Mouse (Mus musculus) intestine, embryonic 14.5 days (tissue): ENCODE measurements at regions not wholly inside any gene's neighbourhood (a gene's known extent, or its start where the extent isn't known, plus 50 kb on each side); places are given as distances from the start of the nearest gene placed in this dataset.

Experiments
- ATAC-seq: fragments of 200-750 bp; cut with Nextera tagmentation; replicated peaks from 2 replicates; pipeline ENCODE4 v1.8.0; 2017; ENCODE audit warnings: low read depth, moderate number of reproducible peaks, moderate TSS enrichment, moderate library complexity; ENCODE audit not compliant: low FRiP score, low TSS enrichment
- DNase-seq: peaks from one replicate; pipeline ENCODE4 v3.0.0-alpha.2; 2018; ENCODE audit warnings: low spot score
- H3K27ac ChIP-seq: fragments of 300-500 bp; sonication (generic); 2 replicates; pipeline ENCODE4 v1.5.1; 2014; ENCODE audit warnings: low read depth, mild to moderate bottlenecking, control low read depth
- H3K27me3 ChIP-seq: fragments of 300-500 bp; sonication (generic); replicated peaks from 2 replicates; pipeline ENCODE4 v1.6.1; 2014; ENCODE audit warnings: low read length, control low read depth; ENCODE audit not compliant: control insufficient read depth, insufficient read depth
- H3K36me3 ChIP-seq: fragments of 300-500 bp; sonication (generic); 2 replicates; pipeline ENCODE4 v1.6.1; 2014; ENCODE audit warnings: low read length, control low read depth; ENCODE audit not compliant: control insufficient read depth, insufficient read depth
- H3K4me1 ChIP-seq: fragments of 300-500 bp; sonication (generic); replicated peaks from 2 replicates; pipeline ENCODE4 v1.6.1; 2014; ENCODE audit warnings: low read length, control low read depth, mixed read lengths; ENCODE audit not compliant: control insufficient read depth, insufficient read depth
- H3K4me2 ChIP-seq: fragments of 300-500 bp; sonication (generic); 2 replicates; pipeline ENCODE4 v1.6.1; 2014; ENCODE audit warnings: low read length
- H3K4me3 ChIP-seq: fragments of 300-500 bp; sonication (generic); 2 replicates; pipeline ENCODE4 v1.5.1; 2014; ENCODE audit warnings: low read depth, low read length, control low read depth, mixed read lengths
- H3K9ac ChIP-seq: fragments of 300-500 bp; sonication (generic); 2 replicates; pipeline ENCODE4 v1.6.1; 2014; ENCODE audit warnings: mild to moderate bottlenecking, low read length
- H3K9me3 ChIP-seq: fragments of 300-500 bp; sonication (generic); 2 replicates; pipeline ENCODE4 v1.6.1; 2016; ENCODE audit warnings: low read length, control low read depth; ENCODE audit not compliant: control insufficient read depth
- WGBS: fragments of 180-500 bp; shearing (Covaris S2); extraction: QIAGEN DNeasy Blood & Tissue Kit; methylation state at CpG from one replicate; pipeline ENCODE4 v1.1.7; 2014; 5-methylcytosine and 5-hydroxymethylcytosine counted together

DNA sequence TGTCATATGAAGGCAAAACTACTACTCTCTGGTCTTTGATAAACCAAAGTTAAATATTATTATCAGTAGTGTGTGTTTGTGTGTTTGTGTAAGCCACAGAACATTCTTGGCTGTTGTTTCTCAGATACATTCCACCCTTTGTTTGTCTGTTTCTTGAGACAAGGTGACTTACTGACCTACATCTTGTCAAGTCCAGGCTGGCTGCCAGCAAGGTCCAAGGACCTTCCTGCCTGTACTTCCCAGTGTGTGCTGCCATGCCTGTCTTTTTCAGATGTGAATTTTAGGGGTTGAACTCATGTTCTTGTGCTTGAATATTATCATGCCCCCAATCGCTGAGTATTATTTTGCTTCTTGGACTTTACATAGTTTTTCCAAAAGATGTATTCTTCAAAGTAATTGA is 235.5 kb upstream of the Fermt1 start:
- Histone ChIP-seq H3K27ac (no peak overlapping the region), H3K9ac (no peak overlapping the region), H3K27me3 (no peaks in the 10 kb centered on the region), H3K36me3 (no peaks in the 10 kb centered on the region), H3K4me1 (no peaks in the 10 kb centered on the region), H3K9me3 (no peaks in the 10 kb centered on the region), H3K4me3 (no peak overlapping the region), H3K4me2 (no peak overlapping the region)
- ATAC-seq (no peak), DNase-seq (no peak)
- 90% methylated on average over 1 of the region's 1 CpGs for WGBS

DNA sequence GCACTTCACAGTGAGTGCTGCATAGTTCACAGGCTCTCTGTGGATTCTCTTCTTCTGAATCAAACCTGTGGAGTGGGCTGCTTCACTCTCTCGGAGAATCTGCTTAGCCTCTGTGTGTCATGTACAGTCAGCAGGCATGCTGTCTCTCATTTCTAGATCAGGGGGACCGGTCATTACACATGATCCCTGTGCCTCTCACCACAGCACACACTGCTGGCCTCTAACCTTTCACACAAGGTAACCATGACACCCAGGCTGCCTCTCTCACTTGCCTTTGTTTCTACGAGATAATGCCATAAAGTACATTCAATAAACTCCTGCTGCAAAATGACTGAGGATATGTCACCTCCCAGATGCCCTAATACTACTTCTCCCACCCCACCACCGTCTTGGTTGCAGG is 237.2 kb upstream of the Fermt1 start:
- Histone ChIP-seq H3K9ac (no peak overlapping the region), H3K4me2 (no peak overlapping the region), H3K27ac (no peak overlapping the region), H3K4me1 (no peaks in the 10 kb centered on the region), H3K9me3 (no peaks in the 10 kb centered on the region), H3K4me3 (no peak overlapping the region), H3K36me3 (no peaks in the 10 kb centered on the region), H3K27me3 (no peaks in the 10 kb centered on the region)
- DNase-seq (no peak), ATAC-seq (no peak)
- 66% methylated on average over 4 of the region's 4 CpGs for WGBS

DNA sequence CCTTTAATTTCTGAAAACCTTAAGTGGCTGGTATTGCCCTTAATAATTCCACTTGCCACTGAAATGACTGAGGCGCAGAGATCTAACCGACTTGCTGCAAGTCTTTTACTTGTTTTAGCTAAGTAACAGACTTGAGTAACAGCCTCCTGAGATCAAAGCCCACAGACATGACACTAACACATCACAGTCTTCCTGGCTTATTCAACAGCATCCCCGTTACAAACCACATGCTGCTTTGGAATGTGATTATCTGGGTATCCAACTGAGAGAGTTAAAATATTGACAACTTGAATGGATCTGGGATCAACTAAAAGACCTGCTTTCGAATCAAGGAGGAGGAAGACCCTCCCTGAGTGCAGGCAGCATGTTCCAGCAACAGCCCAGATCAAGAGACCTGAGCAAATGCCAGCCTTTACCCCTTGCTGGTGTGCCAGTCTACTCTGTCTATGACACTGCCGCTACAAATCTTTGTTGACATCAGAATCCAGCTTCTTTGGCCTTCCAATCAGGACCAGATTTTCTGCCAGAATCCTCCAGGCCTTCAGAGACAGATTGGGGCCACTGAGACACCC is 258.7 kb upstream of the Fermt1 start:
- no peak overlapping the region for H3K27ac ChIP-seq
- H3K4me3 ChIP-seq: no peak overlapping the region
- H3K9ac ChIP-seq: no peak overlapping the region
- DNase-seq (no peak), ATAC-seq (no peak)
- 33% methylated on average over 5 of the region's 5 CpGs for WGBS
- no peak overlapping the region for H3K4me2 ChIP-seq
- no peaks in the 10 kb centered on the region for H3K9me3 ChIP-seq
- H3K36me3 ChIP-seq: no peaks in the 10 kb centered on the region
- no peaks in the 10 kb centered on the region for H3K27me3 ChIP-seq
- H3K4me1 ChIP-seq: no peaks in the 10 kb centered on the region

DNA sequence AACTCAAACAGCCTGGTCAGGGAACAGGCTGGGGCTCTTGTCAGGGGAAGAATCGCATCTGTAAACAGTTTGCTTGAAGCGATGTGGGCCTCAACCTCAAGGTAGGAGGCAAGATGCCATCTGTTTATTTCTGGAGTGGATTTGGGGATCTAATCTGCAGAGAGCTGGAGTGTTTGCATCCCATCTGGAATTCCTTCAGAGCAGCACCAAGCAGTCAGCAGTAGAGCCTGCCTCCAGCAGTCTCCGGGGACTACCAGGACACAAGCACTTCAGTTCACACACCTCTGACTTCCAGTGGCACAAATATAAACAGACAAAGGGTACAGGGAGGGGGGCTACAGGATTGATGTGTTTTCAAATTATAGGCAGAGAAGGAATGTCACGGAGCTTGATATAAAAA is 262.8 kb upstream of the Fermt1 start:
- Histone ChIP-seq H3K27ac (no peak overlapping the region), H3K36me3 (no peaks in the 10 kb centered on the region), H3K27me3 (no peaks in the 10 kb centered on the region), H3K4me1 (no peaks in the 10 kb centered on the region), H3K9ac (no peak overlapping the region), H3K4me3 (no peak overlapping the region), H3K9me3 (no peaks in the 10 kb centered on the region), H3K4me2 (no peak overlapping the region)
- no peak for DNase-seq
- ATAC-seq: no peak
- 30% methylated on average over 4 of the region's 4 CpGs for WGBS

DNA sequence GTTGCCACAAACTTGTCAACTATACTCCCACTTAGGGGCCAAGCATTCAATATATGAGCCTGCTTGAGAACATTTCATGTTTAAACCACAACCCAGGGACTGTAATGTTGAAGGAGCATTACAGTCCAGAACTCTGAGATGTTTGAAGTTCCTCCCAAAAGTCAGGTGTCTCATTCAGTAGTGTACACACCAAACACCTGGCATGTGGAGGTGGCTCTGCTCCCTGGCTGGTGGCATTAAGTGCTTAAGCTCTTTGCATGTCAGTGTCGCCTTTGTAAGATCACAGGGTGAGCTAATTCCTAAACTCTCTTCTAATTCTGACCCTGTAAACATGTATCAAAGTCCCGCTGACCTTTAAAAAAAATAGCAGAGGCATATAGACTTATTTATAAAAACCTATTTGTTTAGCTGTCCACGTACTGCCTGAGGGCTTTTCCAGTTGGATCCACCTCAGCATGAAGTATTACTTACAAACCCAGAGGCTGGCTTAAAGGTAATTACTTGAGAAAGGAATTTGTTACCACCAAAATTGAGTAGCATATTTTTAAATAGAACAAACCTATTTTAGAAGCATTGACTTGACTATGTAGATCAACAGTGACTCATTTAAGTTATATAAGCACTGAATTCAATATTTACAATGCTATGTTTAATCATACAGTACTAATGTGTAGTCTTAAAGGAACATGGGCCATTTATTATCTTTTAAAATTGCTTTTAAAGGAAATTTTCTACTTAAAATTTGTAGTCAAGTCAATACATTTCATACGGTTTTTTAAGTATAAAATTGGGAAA is 276.3 kb upstream of the Fermt1 start:
- no peaks in the 10 kb centered on the region for H3K9me3 ChIP-seq

DNA sequence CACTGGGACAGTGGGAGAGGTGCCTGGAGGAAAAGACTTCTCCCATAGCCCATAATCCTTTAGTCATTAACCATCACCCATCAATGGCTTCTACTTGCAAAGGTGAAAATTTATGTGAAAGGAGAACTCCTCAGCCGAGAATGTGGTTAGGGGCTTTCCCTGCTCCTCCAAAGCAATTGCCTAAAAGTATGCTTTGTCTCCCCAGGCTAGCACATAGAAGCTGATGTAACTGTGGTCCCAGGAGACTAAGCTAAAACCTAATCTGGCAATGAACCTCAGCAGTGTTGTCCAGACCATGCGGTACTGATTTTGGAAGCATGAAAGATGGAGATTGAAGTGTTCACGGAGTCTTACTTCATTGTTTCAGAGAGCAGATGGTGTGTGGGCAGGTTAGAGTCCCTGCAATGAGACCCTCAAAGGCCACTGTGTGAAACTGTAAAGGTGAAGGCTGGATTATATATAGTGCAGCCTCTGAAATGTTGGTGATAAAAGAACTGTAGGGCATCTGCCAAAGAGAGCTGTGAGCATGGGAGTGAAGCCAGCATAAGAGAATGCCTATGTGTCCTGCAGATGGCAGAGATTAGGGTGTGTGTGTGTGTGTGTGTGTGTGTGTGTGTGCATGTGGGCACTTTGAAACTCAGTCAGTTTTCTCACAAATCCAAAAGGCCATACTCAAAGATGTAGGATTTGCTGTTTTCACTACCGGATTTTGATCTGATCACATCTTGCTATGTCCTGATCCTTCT is 289.6 kb upstream of the Fermt1 start:
- no peak overlapping the region for H3K4me3 ChIP-seq
- DNase-seq (no peak), ATAC-seq (no peak)
- no peaks in the 10 kb centered on the region for H3K27me3 ChIP-seq
- no peak overlapping the region for H3K4me2 ChIP-seq
- H3K9me3 ChIP-seq: no peaks in the 10 kb centered on the region
- no peaks in the 10 kb centered on the region for H3K36me3 ChIP-seq
- H3K4me1 ChIP-seq: no peaks in the 10 kb centered on the region
- no peak overlapping the region for H3K27ac ChIP-seq
- 73% methylated on average over 4 of the region's 4 CpGs for WGBS
- no peak overlapping the region for H3K9ac ChIP-seq

More for the DNA sequence above, 276.3 kb upstream of the Fermt1 start:
- ATAC-seq (no peak), DNase-seq (no peak)
- Histone ChIP-seq H3K36me3 (no peaks in the 10 kb centered on the region), H3K27me3 (no peaks in the 10 kb centered on the region), H3K27ac (no peak overlapping the region), H3K9ac (no peak overlapping the region), H3K4me1 (no peaks in the 10 kb centered on the region), H3K4me3 (no peak overlapping the region), H3K4me2 (no peak overlapping the region)
- WGBS: 69% methylated on average over 4 of the region's 4 CpGs

DNA sequence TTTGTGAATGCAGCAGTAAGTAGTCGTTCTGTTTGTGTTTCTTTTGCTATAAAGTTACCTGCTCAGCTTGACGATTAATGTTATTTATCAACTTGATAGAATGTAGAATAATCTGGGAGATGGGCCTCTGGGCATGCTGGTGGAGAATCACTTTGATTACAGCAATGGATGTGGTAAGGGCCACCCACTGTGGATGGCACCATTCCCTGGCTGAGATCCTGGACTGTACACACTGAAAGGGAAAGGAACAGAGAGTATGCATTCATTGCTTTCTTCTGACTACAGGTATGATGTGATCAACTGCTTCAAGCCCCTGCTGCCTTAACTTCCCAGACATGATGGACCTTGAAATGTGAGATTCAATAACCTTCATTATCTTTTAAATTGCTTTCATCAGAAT is 299.8 kb upstream of the Bmp2 start:
- H3K9ac ChIP-seq: no peak overlapping the region
- no peaks in the 10 kb centered on the region for H3K36me3 ChIP-seq
- no peak overlapping the region for H3K4me2 ChIP-seq
- H3K4me3 ChIP-seq: no peak overlapping the region
- no peak for DNase-seq
- H3K4me1 ChIP-seq: no peaks in the 10 kb centered on the region
- WGBS: 80% methylated on average over 2 of the region's 2 CpGs
- H3K27ac ChIP-seq: no peak overlapping the region
- no peaks in the 10 kb centered on the region for H3K9me3 ChIP-seq
- no peak for ATAC-seq
- H3K27me3 ChIP-seq: no peaks in the 10 kb centered on the region

DNA sequence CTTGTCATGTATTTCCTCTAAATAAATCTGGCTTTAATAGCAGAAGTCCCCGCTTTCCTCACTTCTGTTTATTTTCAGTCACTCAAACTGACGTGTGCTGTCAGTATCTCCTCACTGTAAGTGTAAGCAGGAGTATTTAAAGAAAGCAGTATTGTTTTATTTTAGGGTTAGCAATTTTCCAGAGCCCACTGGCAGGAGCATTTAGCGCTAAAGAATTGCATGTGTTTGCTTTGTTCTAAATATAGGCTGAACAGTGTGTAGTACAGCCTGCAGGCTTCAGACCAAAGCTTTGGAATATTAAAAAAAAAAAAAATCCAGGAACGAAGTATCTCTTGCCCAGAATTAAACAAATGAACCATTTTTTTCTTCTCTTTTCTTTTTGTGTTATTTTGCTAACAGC is 277.5 kb upstream of the Bmp2 start:
- 28% methylated on average over 4 of the region's 4 CpGs for WGBS
- H3K27me3 ChIP-seq: no peaks in the 10 kb centered on the region
- DNase-seq: no peak

More for the DNA sequence above, 277.5 kb upstream of the Bmp2 start:
- no peak overlapping the region for H3K4me2 ChIP-seq
- ATAC-seq: no peak
- H3K4me3 ChIP-seq: no peak overlapping the region
- H3K27ac ChIP-seq: no peak overlapping the region
- H3K4me1 ChIP-seq: no peaks in the 10 kb centered on the region
- H3K36me3 ChIP-seq: no peaks in the 10 kb centered on the region
- H3K9ac ChIP-seq: no peak overlapping the region
- no peaks in the 10 kb centered on the region for H3K9me3 ChIP-seq
